Mouse (Mus musculus) spleen, adult 2 months (tissue): Measurements from ENCODE around the gene Cdcp2.

Experiments used
- CTCF ChIP-seq: fragments of 200-500 bp; IDR thresholded peaks from 2 replicates; pipeline ENCODE4 v1.5.1; 2011; ENCODE audit warnings: mild to moderate bottlenecking, inconsistent platforms; ENCODE audit not compliant: insufficient read depth, insufficient read length, insufficient replicate concordance; ENCODE audit errors: extremely low read depth
- POLR2A ChIP-seq: fragments of 200-500 bp; IDR thresholded peaks from 2 replicates; pipeline ENCODE4 v1.6.1; 2011; ENCODE audit warnings: low read depth, low read length, inconsistent platforms

- TF ChIP-seq POLR2A = no peak
- TF ChIP-seq CTCF = no peak
Observed at GRCm38 (mm10) chr4:107083126-107083525, 13.6 kb upstream of the Cdcp2 start.
